Comparison of ENCODE assay signal across 9 mouse cellular contexts in the genomic region with DNA sequence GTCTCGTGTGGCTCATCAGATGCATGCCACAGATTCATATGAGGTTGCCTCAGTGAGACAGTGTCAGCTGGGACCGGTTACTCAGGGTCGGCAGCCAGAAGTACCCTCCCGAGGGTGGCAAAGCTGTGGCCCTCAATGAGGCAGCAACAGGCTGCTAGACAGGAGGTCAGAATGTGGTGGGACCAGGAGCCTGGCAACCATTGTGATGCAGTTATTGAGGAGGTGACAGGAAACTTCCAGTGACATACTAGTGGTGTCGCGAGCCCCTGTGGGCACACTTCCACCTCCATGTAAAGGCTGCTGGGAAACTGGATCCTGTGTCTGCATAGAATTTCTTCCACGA. TPM values are rescaled to one million over a fixed set of nuclear protein-coding genes. Genes with fewer than 3 reads are reported as not detected.
A peak's percentile ranks its signal among the peaks of the same experiment; 100 is the strongest.
DNase-seq lines count a peak whose midpoint lies in the region; ATAC-seq and TF ChIP-seq lines count a peak whose summit lies in the region.
"Had no signal": no experiment of that assay in that cellular context is flagged by ENCODE, and none has a peak within 500 bp of the region (broad histone marks: within the 10 kb centered on the region; RNA-seq: fewer than 3 reads in every experiment).

A gene (plus strand): TSS at position 242 of the 343 bp plus-strand sequence.

- no peaks in the 10 kb centered on the region for H3K79me2 ChIP-seq in C2C12 (ENCODE audit: control insufficient read depth, insufficient read depth)

- H3K36me3 ChIP-seq in C2C12 (ENCODE audit: control insufficient read depth, insufficient read depth), result peaks cover 22% of the 10 kb centered on the region
- H3K36me3 ChIP-seq in forebrain, embryonic 14.5 days (ENCODE audit: control insufficient read depth, insufficient read depth, low read length), result no peaks in the 10 kb centered on the region
- no peaks in the 10 kb centered on the region for H3K36me3 ChIP-seq in hindbrain, embryonic 11.5 days (ENCODE audit: control insufficient read depth, insufficient read depth, low read length)
- peaks cover 26% of the 10 kb centered on the region for H3K36me3 ChIP-seq in liver, embryonic 15.5 days (replicated peaks)

- no peak for ATAC-seq in forebrain, embryonic 14.5 days
- ATAC-seq in hindbrain, embryonic 11.5 days (ENCODE audit: low FRiP score), result no peak
- no peak for ATAC-seq in liver, embryonic 15.5 days (ENCODE audit: insufficient read depth)

- DNase-seq in cerebellum, adult 11 months, result peak; percentile 10
- no peak for DNase-seq in cerebellum, adult 18-20 months
- DNase-seq in forebrain, embryonic 14.5 days (ENCODE audit: low spot score), result no peak
- DNase-seq in hindbrain, embryonic 11.5 days (ENCODE audit: low spot score), result no peak
- no peak for DNase-seq in T-cell, adult 2 months (ENCODE audit: low spot score)
- no peak for DNase-seq in embryo, embryonic 10 days (ENCODE audit: low spot score)

- no peak for TF ChIP-seq CTCF in C2C12 (IDR thresholded peaks at IDR 0.05; ENCODE audit: control insufficient read depth, insufficient read depth, insufficient read length)

- whole genome bisulfite sequencing in forebrain, embryonic 14.5 days, result 45% methylated on average over 7 of the region's 7 CpGs
- 46% methylated on average over 7 of the region's 7 CpGs for WGBS in hindbrain, embryonic 11.5 days
- whole genome bisulfite sequencing in liver, embryonic 15.5 days (ENCODE audit: insufficient replicate concordance), result 35% methylated on average over 7 of the region's 7 CpGs

- no peaks in the 10 kb centered on the region for H3K27me3 ChIP-seq in C2C12 (ENCODE audit: control insufficient read depth, insufficient read depth, insufficient read length)
- no peaks in the 10 kb centered on the region for H3K27me3 ChIP-seq in forebrain, embryonic 14.5 days (replicated peaks; ENCODE audit: control insufficient read depth, insufficient read depth, low read length)
- no peaks in the 10 kb centered on the region for H3K27me3 ChIP-seq in hindbrain, embryonic 11.5 days (ENCODE audit: control insufficient read depth, insufficient read depth, low read length)
- no peaks in the 10 kb centered on the region for H3K27me3 ChIP-seq in liver, embryonic 15.5 days

- peak within 1 kb of the TSS; percentile 13 for H3ac ChIP-seq in C2C12 (ENCODE audit: control insufficient read depth, insufficient read length, low read depth)

- H3K4me1 ChIP-seq in forebrain, embryonic 14.5 days (ENCODE audit: control insufficient read depth, insufficient read depth, low read length), result peaks cover 17% of the 10 kb centered on the region
- H3K4me1 ChIP-seq in hindbrain, embryonic 11.5 days (replicated peaks; ENCODE audit: control insufficient read depth, insufficient read depth, low read length), result peaks cover 4% of the 10 kb centered on the region
- H3K4me1 ChIP-seq in liver, embryonic 15.5 days (replicated peaks), result peaks cover 52% of the 10 kb centered on the region

- H3K4me2 ChIP-seq in forebrain, embryonic 14.5 days (ENCODE audit: low read length), result no peak within 1 kb of the TSS
- no peak within 1 kb of the TSS for H3K4me2 ChIP-seq in hindbrain, embryonic 11.5 days (replicated peaks; ENCODE audit: low read depth, low read length)
- no peak within 1 kb of the TSS for H3K4me2 ChIP-seq in liver, embryonic 15.5 days

- H3K4me3 ChIP-seq in C2C12 (ENCODE audit: insufficient read depth, poor library complexity, severe bottlenecking), result no peak within 1 kb of the TSS
- H3K4me3 ChIP-seq in forebrain, embryonic 14.5 days (ENCODE audit: low read depth, low read length), result no peak within 1 kb of the TSS
- H3K4me3 ChIP-seq in hindbrain, embryonic 11.5 days (ENCODE audit: low read depth, low read length), result no peak within 1 kb of the TSS
- H3K4me3 ChIP-seq in liver, embryonic 15.5 days (replicated peaks), result no peak within 1 kb of the TSS
- H3K4me3 ChIP-seq: erythroblast, embryonic 14.5 days had no signal

- H3K79me3 ChIP-seq in C2C12 (ENCODE audit: low read depth), result no peaks in the 10 kb centered on the region

- H3K27ac ChIP-seq in forebrain, embryonic 14.5 days (ENCODE audit: low read depth, low read length), result no peak within 1 kb of the TSS
- H3K27ac ChIP-seq in hindbrain, embryonic 11.5 days (ENCODE audit: low read depth, low read length), result peak within 1 kb of the TSS; percentile 58
- H3K27ac ChIP-seq in liver, embryonic 15.5 days (replicated peaks), result peak within 1 kb of the TSS; percentile 29

- H3K9me3 ChIP-seq in forebrain, embryonic 14.5 days (replicated peaks; ENCODE audit: control insufficient read depth, low read length), result no peaks in the 10 kb centered on the region
- H3K9me3 ChIP-seq in hindbrain, embryonic 11.5 days (ENCODE audit: control insufficient read depth, low read length), result no peaks in the 10 kb centered on the region
- H3K9me3 ChIP-seq in liver, embryonic 15.5 days (replicated peaks), result no peaks in the 10 kb centered on the region

- H3K9ac ChIP-seq in forebrain, embryonic 14.5 days (ENCODE audit: low read length), result 0 out of 2 replicates have a peak within 1 kb of the TSS, but pooled peaks have one; percentile 25
- no peak within 1 kb of the TSS for H3K9ac ChIP-seq in hindbrain, embryonic 11.5 days (ENCODE audit: low read depth, low read length)
- H3K9ac ChIP-seq in liver, embryonic 15.5 days, result no peak within 1 kb of the TSS

TF ChIP-seq in C2C12, 6 proteins besides CTCF, POLR2A, EP300 and RAD21:
- TF ChIP-seq USF1 (IDR thresholded peaks at IDR 0.05; ENCODE audit: low read depth) (no peak), FOSL1 (IDR thresholded peaks at IDR 0.05; ENCODE audit: insufficient read depth, low read length, poor library complexity, severe bottlenecking) (no peak), MYOG (IDR thresholded peaks at IDR 0.05; ENCODE audit: control insufficient read depth, extremely low read depth, insufficient read length) (no peak), CEBPB (IDR thresholded peaks at IDR 0.05; ENCODE audit: low read depth) (no peak), MYOD1 (IDR thresholded peaks at IDR 0.05; ENCODE audit: control insufficient read depth, insufficient read length, low read depth) (no peak), MAX (IDR thresholded peaks at IDR 0.05) (no peak)

RNA-seq across cellular contexts. Expression of the gene that starts here (rescaled TPM):
- 184 TPM for polyA plus RNA-seq in C2C12 (2012; fragmentation: generic; extraction: Trizol)
- polyA plus RNA-seq in forebrain, embryonic 14.5 days (2014; fragmentation: Nextera tagmentation; extraction: Ambion mirVana), result 60.3 and 65.9 TPM in 2 replicates
- polyA plus RNA-seq in hindbrain, embryonic 11.5 days (2014; fragmentation: Nextera tagmentation; extraction: Ambion mirVana), result 23.4 and 23.9 TPM in 2 replicates
- polyA plus RNA-seq in liver, embryonic 15.5 days (2015; fragmentation: Nextera tagmentation; extraction: Ambion mirVana), result 4.7 and 6.6 TPM in 2 replicates
